Mouse (Mus musculus) limb, embryonic 10.5 days (tissue): ENCODE measurements around the gene Hebp2. TPM values are rescaled to one million over a fixed set of nuclear protein-coding genes. Genes with fewer than 3 reads are reported as not detected.
"Not testable (repeated sequence)": the region's sequence is repeated elsewhere in the genome, so short reads cannot be mapped to it uniquely, and the experiment has no call there.

ENCODE experiments used
- DNase-seq: peaks from one replicate; pipeline ENCODE4 v3.0.0-alpha.2; 2017; ENCODE audit warnings: low spot score
- H3K27ac ChIP-seq: fragments of 300-500 bp; sonication (generic); 2 replicates; pipeline ENCODE4 v1.5.1; 2016; ENCODE audit warnings: mild to moderate bottlenecking
- H3K27me3 ChIP-seq: fragments of 300-500 bp; sonication (generic); 2 replicates; pipeline ENCODE4 v1.6.1; 2016; ENCODE audit warnings: low read depth, mild to moderate bottlenecking; ENCODE audit not compliant: poor library complexity, severe bottlenecking
- H3K36me3 ChIP-seq: fragments of 300-500 bp; sonication (generic); 2 replicates; pipeline ENCODE4 v1.6.1; 2016; ENCODE audit warnings: mild to moderate bottlenecking, moderate library complexity
- H3K4me1 ChIP-seq: fragments of 300-500 bp; sonication (generic); 2 replicates; pipeline ENCODE4 v1.6.1; 2016
- H3K4me3 ChIP-seq: fragments of 300-500 bp; sonication (generic); 2 replicates; pipeline ENCODE4 v1.5.1; 2016; ENCODE audit warnings: mild to moderate bottlenecking, moderate library complexity
- H3K9me3 ChIP-seq: fragments of 300-500 bp; sonication (generic); replicated peaks from 2 replicates; pipeline ENCODE4 v1.6.1; 2016; ENCODE audit warnings: mild to moderate bottlenecking
- WGBS: fragments of 180-500 bp; shearing (Covaris S2); methylation state at CpG from one replicate; pipeline ENCODE4 v1.1.7; 2016; 5-methylcytosine and 5-hydroxymethylcytosine counted together
- polyA plus RNA-seq: library from polyadenylated mRNA; unstranded; fragments of >200 nt; fragmentation: Nextera tagmentation; extraction: Ambion mirVana; gene quantifications from 2 replicates; pipeline ENCODE4 v1.2.1, GENCODE M21; 2016

Gene Hebp2
- 19.8 TPM in 2 replicates for polyA plus RNA-seq

GRCm38 (mm10) chr10:18545813-18546235 is at the start of gene Hebp2:
Hebp2 (minus strand) TSS chr10:18546076.
- H3K4me3 ChIP-seq, result peak within 1 kb of the TSS; percentile 69
- H3K9me3 ChIP-seq, result no peaks in the 10 kb centered on the region
- peak within 1 kb of the TSS; percentile 81 for H3K27ac ChIP-seq
- peaks cover 19% of the 10 kb centered on the region for H3K4me1 ChIP-seq
- no peaks in the 10 kb centered on the region for H3K36me3 ChIP-seq
- H3K27me3 ChIP-seq, result peaks cover 11% of the 10 kb centered on the region; the same call in 1 of the 2 replicates
- WGBS, result under 1% methylated on average over 22 of the region's 22 CpGs
- DNase-seq, result peak; percentile 91

DNA sequence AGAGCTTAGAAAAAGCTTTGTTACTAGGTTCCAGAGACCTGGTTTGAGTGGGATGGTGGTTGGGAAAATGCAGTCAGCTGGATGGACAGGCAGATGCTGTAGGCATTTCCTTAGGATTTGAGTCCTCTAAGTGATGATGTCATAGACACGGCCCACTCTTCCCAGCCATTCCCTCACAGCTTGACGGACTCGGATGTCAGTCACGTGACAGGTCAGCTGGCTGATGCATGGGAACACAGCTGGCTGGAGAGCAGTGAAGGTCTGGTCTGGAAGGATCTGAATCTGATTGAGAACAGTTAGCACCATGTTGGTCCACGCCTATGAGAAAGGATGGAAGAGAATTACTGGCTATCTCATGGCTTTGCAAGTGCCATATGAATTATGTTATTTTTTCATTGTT is 43.6 kb upstream of the Hebp2 start:
- H3K27me3 ChIP-seq, result 0 out of 2 replicates have a peak, but pooled peaks cover 7% of the 10 kb centered on the region
- H3K4me1 ChIP-seq, result 0 out of 2 replicates have a peak, but pooled peaks cover 6% of the 10 kb centered on the region
- H3K9me3 ChIP-seq, result no peaks in the 10 kb centered on the region
- DNase-seq, result no peak
- no peaks in the 10 kb centered on the region for H3K36me3 ChIP-seq
- WGBS, result 86% methylated on average over 5 of the region's 5 CpGs
- no peak overlapping the region for H3K27ac ChIP-seq
- no peak overlapping the region for H3K4me3 ChIP-seq

GRCm38 (mm10) chr10:18584188-18584587 is 38.3 kb upstream of the Hebp2 start:
- Histone ChIP-seq H3K27ac (no peak overlapping the region), H3K4me1 (no peaks in the 10 kb centered on the region), H3K9me3 (no peaks in the 10 kb centered on the region), H3K27me3 (no peaks in the 10 kb centered on the region), H3K36me3 (no peaks in the 10 kb centered on the region), H3K4me3 (no peak overlapping the region)
- WGBS, result 32% methylated on average over 7 of the region's 7 CpGs
- no peak for DNase-seq

DNA sequence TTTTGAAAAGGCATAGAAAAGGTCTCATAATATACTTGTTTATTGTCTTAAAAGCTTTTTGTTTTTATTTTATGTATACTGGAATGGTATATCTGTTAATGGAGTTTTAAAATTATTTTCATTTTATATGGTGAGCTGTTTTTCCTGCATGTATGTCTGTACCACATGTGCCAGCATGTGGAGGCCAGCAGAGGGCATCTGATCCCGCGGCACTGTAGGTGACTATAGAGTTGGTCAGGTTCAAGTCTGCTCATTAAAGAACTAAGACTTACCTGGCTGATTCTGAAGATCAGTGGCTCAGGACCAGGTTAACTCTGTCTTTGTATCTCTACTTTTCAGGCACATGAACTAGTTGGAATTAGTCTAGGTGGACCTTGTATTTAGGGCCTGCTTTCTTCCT is 26.7 kb upstream of the Hebp2 start:
- WGBS, result 58% methylated on average over 2 of the region's 2 CpGs
- Histone ChIP-seq H3K9me3 (no peaks in the 10 kb centered on the region), H3K27me3 (no peaks in the 10 kb centered on the region), H3K36me3 (no peaks in the 10 kb centered on the region), H3K27ac (no peak overlapping the region), H3K4me3 (no peak overlapping the region), H3K4me1 (no peaks in the 10 kb centered on the region)
- no peak for DNase-seq

DNA sequence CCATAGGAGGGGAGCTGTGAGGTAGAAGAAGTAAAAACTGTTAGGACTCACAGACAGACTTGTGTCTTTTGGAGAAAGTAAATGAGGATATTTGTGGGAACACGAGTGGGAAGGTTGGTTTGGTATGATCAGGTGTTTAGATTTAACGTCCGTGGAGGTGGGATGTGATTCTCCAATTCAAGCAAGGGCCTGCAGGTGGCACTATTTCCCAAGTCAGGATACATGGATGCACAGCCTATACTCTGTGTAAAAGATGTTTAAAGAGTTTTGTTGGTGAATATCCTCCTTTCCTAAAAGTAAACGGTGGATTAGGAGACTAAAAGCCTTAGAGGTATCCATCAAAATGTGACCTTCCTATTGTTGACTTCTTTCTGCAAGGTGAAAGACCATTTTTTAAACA is 17.1 kb upstream of the Hebp2 start:
- 7% methylated on average over 4 of the region's 4 CpGs for WGBS
- no peaks in the 10 kb centered on the region for H3K9me3 ChIP-seq
- H3K36me3 ChIP-seq, result no peaks in the 10 kb centered on the region
- no peaks in the 10 kb centered on the region for H3K27me3 ChIP-seq
- no peak overlapping the region for H3K4me3 ChIP-seq
- H3K4me1 ChIP-seq, result no peaks in the 10 kb centered on the region
- peak; percentile 43 for DNase-seq
- no peak overlapping the region for H3K27ac ChIP-seq

GRCm38 (mm10) chr10:18561445-18561844 is 15.6 kb upstream of the Hebp2 start:
- Histone ChIP-seq H3K36me3 (no peaks in the 10 kb centered on the region), H3K9me3 (no peaks in the 10 kb centered on the region), H3K27me3 (no peaks in the 10 kb centered on the region), H3K27ac (no peak overlapping the region), H3K4me3 (no peak overlapping the region), H3K4me1 (no peaks in the 10 kb centered on the region)
- no peak for DNase-seq
- WGBS, result 48% methylated on average over 5 of the region's 5 CpGs

- H3K36me3 ChIP-seq, H3K27me3 ChIP-seq, H3K4me1 ChIP-seq, DNase-seq, H3K9me3 ChIP-seq, H3K27ac ChIP-seq, H3K4me3 ChIP-seq: not testable (repeated sequence)
- WGBS, result 87% methylated on average over 9 of the region's 9 CpGs
Observed at GRCm38 (mm10) chr10:18559076-18559475, 13.2 kb upstream of the Hebp2 start.

- H3K36me3 ChIP-seq, result no peaks in the 10 kb centered on the region
- no peak overlapping the region for H3K27ac ChIP-seq
- peaks cover 19% of the 10 kb centered on the region for H3K4me1 ChIP-seq
- DNase-seq, result peak; percentile 60
- H3K4me3 ChIP-seq, result peak overlapping the region; percentile 54
- 4% methylated on average over 35 of the region's 35 CpGs for WGBS
- H3K27me3 ChIP-seq, result peaks cover 11% of the 10 kb centered on the region; the same call in 1 of the 2 replicates
- no peaks in the 10 kb centered on the region for H3K9me3 ChIP-seq
Observed at GRCm38 (mm10) chr10:18549321-18550216, 3.7 kb upstream of the Hebp2 start.

DNA sequence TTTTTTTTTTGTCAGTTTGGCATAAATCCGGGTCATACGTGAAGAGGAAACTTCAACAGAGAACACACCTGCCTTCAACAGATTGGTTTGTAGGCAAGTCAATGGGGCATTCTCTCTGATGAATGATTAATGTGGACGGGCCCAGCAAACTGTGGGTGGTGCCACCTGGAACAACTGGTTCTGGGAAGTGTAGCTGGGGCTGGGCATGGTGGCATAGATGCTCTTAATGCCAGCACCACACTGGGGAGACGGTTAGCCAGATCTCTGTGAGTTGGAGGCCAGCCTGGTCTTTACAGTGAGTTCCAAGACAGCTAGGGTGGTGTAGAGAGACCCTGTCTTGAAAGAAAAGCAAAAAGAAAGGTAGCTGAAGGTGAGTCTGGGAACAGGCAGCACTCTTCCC is 1.5 kb upstream of the Hebp2 start:
- H3K27ac ChIP-seq, result no peak overlapping the region
- peaks cover 11% of the 10 kb centered on the region; the same call in 1 of the 2 replicates for H3K27me3 ChIP-seq
- no peaks in the 10 kb centered on the region for H3K9me3 ChIP-seq
- no peak for DNase-seq
- no peak overlapping the region for H3K4me3 ChIP-seq
- peaks cover 19% of the 10 kb centered on the region for H3K4me1 ChIP-seq
- H3K36me3 ChIP-seq, result no peaks in the 10 kb centered on the region
- 87% methylated on average over 4 of the region's 4 CpGs for WGBS

GRCm38 (mm10) chr10:18545309-18545708 is 567 bp downstream of the Hebp2 start:
- Histone ChIP-seq H3K27ac (peak overlapping the region; percentile 81), H3K9me3 (no peaks in the 10 kb centered on the region), H3K36me3 (no peaks in the 10 kb centered on the region), H3K27me3 (peaks cover 8% of the 10 kb centered on the region; the same call in 1 of the 2 replicates), H3K4me1 (peaks cover 19% of the 10 kb centered on the region), H3K4me3 (peak overlapping the region; percentile 69)
- WGBS, result 5% methylated on average over 13 of the region's 13 CpGs
- DNase-seq, result no peak

DNA sequence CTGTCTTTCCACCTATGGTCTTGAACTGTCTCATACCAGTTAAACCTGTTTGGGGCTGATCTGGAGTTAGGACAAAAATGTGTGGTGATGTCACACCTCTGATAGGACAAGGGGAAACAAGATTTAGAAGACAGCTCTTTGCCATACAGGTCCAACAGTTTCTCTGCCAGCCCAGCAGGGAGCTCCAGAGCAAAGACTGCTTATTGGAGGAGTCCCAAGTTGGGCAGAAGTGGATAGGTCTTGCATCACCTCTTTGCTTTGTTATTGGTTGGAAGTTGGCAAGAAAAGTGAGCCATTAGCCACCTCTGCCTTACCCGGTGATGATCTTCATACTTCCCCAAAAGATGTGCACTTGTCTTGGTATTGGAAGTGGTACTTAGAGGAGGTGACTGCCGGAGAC is 9.0 kb downstream of the Hebp2 start:
- no peaks in the 10 kb centered on the region for H3K27me3 ChIP-seq
- H3K9me3 ChIP-seq, result no peaks in the 10 kb centered on the region
- no peak for DNase-seq
- H3K27ac ChIP-seq, result no peak overlapping the region
- WGBS, result 90% methylated on average over 2 of the region's 2 CpGs
- H3K4me3 ChIP-seq, result no peak overlapping the region
- H3K4me1 ChIP-seq, result peaks cover 12% of the 10 kb centered on the region
- H3K36me3 ChIP-seq, result peaks cover 13% of the 10 kb centered on the region

DNA sequence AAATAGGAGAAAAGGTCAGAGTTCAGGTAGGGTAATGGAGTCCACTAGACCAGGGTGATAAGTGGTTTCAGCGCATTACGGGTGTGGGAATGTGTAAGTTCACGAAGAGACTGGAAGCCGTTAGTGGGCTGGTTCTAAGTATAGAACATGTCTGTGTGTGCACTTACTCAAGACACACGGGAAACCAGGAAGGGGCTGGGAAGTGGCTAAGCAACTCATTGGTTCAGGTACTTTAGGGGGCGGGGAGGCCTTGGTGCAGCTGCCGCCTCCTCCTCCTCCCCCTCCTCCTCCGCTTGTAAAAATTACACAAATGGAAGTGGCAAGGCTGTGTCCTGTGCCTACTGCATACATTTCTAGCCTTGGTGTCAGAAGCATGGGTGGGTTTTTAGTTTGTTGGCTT is 13.6 kb downstream of the Hebp2 start:
- Histone ChIP-seq H3K9me3 (no peaks in the 10 kb centered on the region), H3K4me1 (peaks cover 17% of the 10 kb centered on the region), H3K4me3 (no peak overlapping the region), H3K36me3 (peaks cover 24% of the 10 kb centered on the region), H3K27me3 (no peaks in the 10 kb centered on the region), H3K27ac (no peak overlapping the region)
- WGBS, result 59% methylated on average over 8 of the region's 8 CpGs
- no peak for DNase-seq

- H3K36me3 ChIP-seq, result peaks cover 36% of the 10 kb centered on the region
- H3K27ac ChIP-seq, result no peak overlapping the region
- 95% methylated on average over 4 of the region's 4 CpGs for WGBS
- no peak overlapping the region for H3K4me3 ChIP-seq
- no peak for DNase-seq
- peaks cover 32% of the 10 kb centered on the region for H3K4me1 ChIP-seq
- H3K27me3 ChIP-seq, result no peaks in the 10 kb centered on the region
- no peaks in the 10 kb centered on the region for H3K9me3 ChIP-seq
Observed at GRCm38 (mm10) chr10:18530161-18530560, 15.7 kb downstream of the Hebp2 start.
